Mouse (Mus musculus) intestine, embryonic 14.5 days (tissue): ENCODE measurements around the gene Stpg3. TPM values are rescaled to one million over a fixed set of nuclear protein-coding genes. Genes with fewer than 3 reads are reported as not detected.
"Not testable (repeated sequence)": the region's sequence is repeated elsewhere in the genome, so short reads cannot be mapped to it uniquely, and the experiment has no call there.

Source experiments
- ATAC-seq: fragments of 200-750 bp; cut with Nextera tagmentation; replicated peaks from 2 replicates; pipeline ENCODE4 v1.8.0; 2017; ENCODE audit warnings: low read depth, moderate number of reproducible peaks, moderate TSS enrichment, moderate library complexity; ENCODE audit not compliant: low FRiP score, low TSS enrichment
- DNase-seq: peaks from one replicate; pipeline ENCODE4 v3.0.0-alpha.2; 2018; ENCODE audit warnings: low spot score
- H3K27ac ChIP-seq: fragments of 300-500 bp; sonication (generic); 2 replicates; pipeline ENCODE4 v1.5.1; 2014; ENCODE audit warnings: low read depth, mild to moderate bottlenecking, control low read depth
- H3K27me3 ChIP-seq: fragments of 300-500 bp; sonication (generic); replicated peaks from 2 replicates; pipeline ENCODE4 v1.6.1; 2014; ENCODE audit warnings: low read length, control low read depth; ENCODE audit not compliant: control insufficient read depth, insufficient read depth
- H3K36me3 ChIP-seq: fragments of 300-500 bp; sonication (generic); 2 replicates; pipeline ENCODE4 v1.6.1; 2014; ENCODE audit warnings: low read length, control low read depth; ENCODE audit not compliant: control insufficient read depth, insufficient read depth
- H3K4me1 ChIP-seq: fragments of 300-500 bp; sonication (generic); replicated peaks from 2 replicates; pipeline ENCODE4 v1.6.1; 2014; ENCODE audit warnings: low read length, control low read depth, mixed read lengths; ENCODE audit not compliant: control insufficient read depth, insufficient read depth
- H3K4me2 ChIP-seq: fragments of 300-500 bp; sonication (generic); 2 replicates; pipeline ENCODE4 v1.6.1; 2014; ENCODE audit warnings: low read length
- H3K4me3 ChIP-seq: fragments of 300-500 bp; sonication (generic); 2 replicates; pipeline ENCODE4 v1.5.1; 2014; ENCODE audit warnings: low read depth, low read length, control low read depth, mixed read lengths
- H3K9ac ChIP-seq: fragments of 300-500 bp; sonication (generic); 2 replicates; pipeline ENCODE4 v1.6.1; 2014; ENCODE audit warnings: mild to moderate bottlenecking, low read length
- H3K9me3 ChIP-seq: fragments of 300-500 bp; sonication (generic); 2 replicates; pipeline ENCODE4 v1.6.1; 2016; ENCODE audit warnings: low read length, control low read depth; ENCODE audit not compliant: control insufficient read depth
- WGBS: fragments of 180-500 bp; shearing (Covaris S2); extraction: QIAGEN DNeasy Blood & Tissue Kit; methylation state at CpG from one replicate; pipeline ENCODE4 v1.1.7; 2014; 5-methylcytosine and 5-hydroxymethylcytosine counted together
- polyA plus RNA-seq: library from polyadenylated mRNA; unstranded; fragments of >200 nt; fragmentation: Nextera tagmentation; extraction: Ambion mirVana; gene quantifications from 2 replicates; pipeline ENCODE4 v1.2.1, GENCODE M21; 2014

Stpg3 gene
- polyA plus RNA-seq, result 0.18 TPM in 1 of 2 replicates, not detected in the other

DNA sequence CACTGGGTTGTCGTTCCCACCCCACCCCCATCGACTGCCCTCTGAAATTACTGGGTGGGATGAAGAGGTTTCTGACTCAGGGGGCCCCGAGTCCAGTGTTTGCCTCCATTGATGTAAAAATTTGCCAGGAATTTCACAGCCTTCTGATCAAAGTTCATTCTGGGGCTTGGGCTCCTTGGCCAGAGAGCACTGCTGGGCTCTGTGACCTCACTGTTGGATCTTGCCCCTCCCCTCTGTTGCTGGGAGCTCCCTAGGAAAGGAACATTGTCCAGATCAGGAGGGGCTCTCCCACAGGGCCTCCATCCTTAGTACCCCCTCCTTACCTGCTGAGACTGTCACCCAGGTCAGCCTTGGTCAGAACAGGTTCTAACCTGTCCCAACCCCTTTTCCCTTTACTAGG, at the start of gene Stpg3:
TSS of gene Stpg3 (minus strand) at position 194 of the 400 bp plus-strand sequence.
- no peaks in the 10 kb centered on the region for H3K9me3 ChIP-seq
- no peak within 1 kb of the TSS for H3K9ac ChIP-seq
- no peak within 1 kb of the TSS for H3K27ac ChIP-seq
- WGBS, result 61% methylated on average over 3 of the region's 3 CpGs
- 0 out of 2 replicates have a peak, but pooled peaks cover 4% of the 10 kb centered on the region for H3K27me3 ChIP-seq
- no peak within 1 kb of the TSS for H3K4me2 ChIP-seq
- H3K4me1 ChIP-seq, result peaks cover 15% of the 10 kb centered on the region
- no peak within 1 kb of the TSS for H3K4me3 ChIP-seq
- ATAC-seq (no peak), DNase-seq (no peak)
- peaks cover 6% of the 10 kb centered on the region; the same call in 1 of the 2 replicates for H3K36me3 ChIP-seq

DNA sequence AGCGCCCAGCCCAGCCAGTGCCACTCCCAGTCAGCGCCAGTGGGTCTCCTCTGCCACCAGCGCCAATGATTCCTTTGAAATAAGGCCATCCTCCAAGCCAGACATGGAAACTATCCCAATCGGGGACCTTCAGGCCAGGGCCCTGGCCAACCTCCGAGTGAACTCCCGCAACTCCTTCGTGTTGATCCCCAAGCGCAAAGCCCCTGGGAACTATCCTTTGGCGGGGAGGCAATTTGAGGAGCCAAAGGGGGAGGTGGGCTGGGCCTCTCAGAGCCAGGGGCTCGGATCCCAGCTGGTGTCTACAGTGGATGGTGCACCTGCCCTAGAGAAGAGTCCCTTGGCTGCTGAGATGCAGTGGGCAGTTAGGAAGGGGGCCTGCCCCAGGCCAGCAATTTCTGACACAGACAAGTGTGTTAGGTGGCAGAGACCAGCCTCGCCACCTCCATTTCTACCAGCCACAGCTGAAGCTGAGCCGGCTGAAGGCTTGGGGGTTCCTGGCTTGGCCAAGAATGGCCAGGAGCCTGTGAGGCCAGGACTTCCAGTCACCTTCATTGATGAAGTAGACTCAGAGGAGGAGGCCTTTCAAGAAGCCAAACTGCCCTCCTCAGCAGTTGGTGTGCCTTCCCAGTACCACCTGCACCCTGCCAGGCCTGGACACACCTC, 49.3 kb upstream of the Stpg3 start:
- DNase-seq (no peak), ATAC-seq (no peak)
- WGBS, result 22% methylated on average over 12 of the region's 12 CpGs
- H3K4me1 ChIP-seq, result peaks cover 20% of the 10 kb centered on the region
- peaks cover 10% of the 10 kb centered on the region; the same call in 1 of the 2 replicates for H3K27me3 ChIP-seq
- H3K36me3 ChIP-seq, result peaks cover 5% of the 10 kb centered on the region; the same call in 1 of the 2 replicates
- H3K4me3 ChIP-seq, result peak overlapping the region; percentile 83
- H3K27ac ChIP-seq, result no peak overlapping the region
- peak overlapping the region; percentile 76 for H3K4me2 ChIP-seq
- H3K9ac ChIP-seq, result peak overlapping the region; percentile 46
- H3K9me3 ChIP-seq, result no peaks in the 10 kb centered on the region

DNA sequence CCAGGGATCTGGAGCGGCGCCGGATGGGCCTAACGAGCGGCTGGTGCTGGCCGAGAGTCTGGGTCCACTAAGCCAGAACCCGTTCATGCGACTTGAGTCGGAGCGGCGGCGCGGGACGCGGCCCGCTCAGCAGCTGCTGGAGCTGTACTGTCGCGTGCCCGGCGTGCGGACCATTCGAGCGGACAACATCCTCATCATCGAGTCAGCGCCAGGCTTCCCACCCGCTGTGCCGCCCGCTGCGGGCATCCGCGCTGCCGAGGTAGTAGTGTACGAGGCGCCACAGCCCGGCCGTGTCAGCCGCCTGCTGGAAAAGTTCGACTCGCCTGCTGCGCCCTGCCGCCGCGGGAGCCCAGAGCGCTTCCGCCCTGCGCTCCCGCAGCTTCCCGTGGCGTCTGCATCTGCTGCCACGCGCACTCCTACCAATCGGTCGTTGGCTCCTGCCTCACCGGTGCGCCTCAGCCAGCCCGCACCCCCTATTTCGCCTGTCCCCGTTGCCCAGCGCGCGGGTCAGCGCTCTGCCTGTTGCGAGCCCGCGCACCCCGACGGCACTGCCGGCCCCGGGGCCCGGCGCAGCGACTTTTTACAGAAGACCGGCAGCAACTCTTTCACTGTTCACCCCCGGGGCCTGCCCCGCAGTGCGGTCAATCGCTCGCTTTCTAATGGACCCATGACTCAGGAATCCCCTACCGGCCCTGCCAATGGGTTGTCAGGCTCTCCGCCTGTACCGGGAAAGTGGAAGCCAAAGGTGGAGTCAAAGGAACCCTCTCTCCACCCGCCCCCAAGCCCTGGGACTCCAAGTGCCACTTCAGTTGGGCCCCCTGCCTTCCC, 48.6 kb upstream of the Stpg3 start:
- peaks cover 10% of the 10 kb centered on the region; the same call in 1 of the 2 replicates for H3K27me3 ChIP-seq
- peak overlapping the region; percentile 46 for H3K9ac ChIP-seq
- no peaks in the 10 kb centered on the region for H3K9me3 ChIP-seq
- WGBS, result under 1% methylated on average over 76 of the region's 82 CpGs
- no peak overlapping the region for H3K27ac ChIP-seq
- ATAC-seq (0 out of 2 replicates have a peak, but pooled peaks have one; percentile 5), DNase-seq (no peak)
- H3K36me3 ChIP-seq, result no peaks in the 10 kb centered on the region
- peak overlapping the region; percentile 83 for H3K4me3 ChIP-seq
- H3K4me2 ChIP-seq, result peak overlapping the region; percentile 76
- peaks cover 20% of the 10 kb centered on the region for H3K4me1 ChIP-seq

DNA sequence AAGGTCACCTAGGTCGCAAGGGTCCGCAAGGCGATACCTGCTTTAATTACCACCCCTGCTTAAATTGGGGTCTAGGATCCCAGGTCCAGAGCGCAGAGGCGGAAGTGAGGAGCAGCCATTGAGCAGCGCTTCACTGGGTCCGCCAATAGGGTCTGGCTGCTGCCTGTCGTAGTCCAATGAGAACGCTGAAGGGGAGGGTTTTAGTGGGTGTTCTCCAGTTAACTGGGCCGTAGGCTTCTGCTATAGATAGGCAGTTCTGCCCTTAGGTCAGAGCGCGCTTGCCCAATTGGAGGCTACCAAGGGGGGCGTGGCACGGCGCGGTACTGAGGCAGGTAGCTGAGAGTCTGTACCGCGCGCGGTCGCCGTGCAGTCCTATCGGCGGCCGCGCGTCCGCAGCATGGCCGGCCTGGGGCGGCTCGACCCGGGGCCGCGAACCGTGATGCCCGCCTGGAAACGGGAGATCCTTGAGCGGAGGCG, 47.9 kb upstream of the Stpg3 start, which contains the start of gene Tprn:
TSS of gene Tprn (plus strand) at position 328 of the 477 bp plus-strand sequence.
- Histone ChIP-seq H3K4me2 (peak within 1 kb of the TSS; percentile 76), H3K4me1 (peaks cover 20% of the 10 kb centered on the region), H3K36me3 (no peaks in the 10 kb centered on the region), H3K4me3 (peak within 1 kb of the TSS; percentile 83), H3K9me3 (no peaks in the 10 kb centered on the region), H3K27me3 (peaks cover 10% of the 10 kb centered on the region; the same call in 1 of the 2 replicates), H3K9ac (peak within 1 kb of the TSS; percentile 46), H3K27ac (0 out of 2 replicates have a peak within 1 kb of the TSS, but pooled peaks have one; percentile 9)
- DNase-seq (peak; percentile 88), ATAC-seq (peak; percentile 98)
- under 1% methylated on average over 39 of the region's 39 CpGs for WGBS

DNA sequence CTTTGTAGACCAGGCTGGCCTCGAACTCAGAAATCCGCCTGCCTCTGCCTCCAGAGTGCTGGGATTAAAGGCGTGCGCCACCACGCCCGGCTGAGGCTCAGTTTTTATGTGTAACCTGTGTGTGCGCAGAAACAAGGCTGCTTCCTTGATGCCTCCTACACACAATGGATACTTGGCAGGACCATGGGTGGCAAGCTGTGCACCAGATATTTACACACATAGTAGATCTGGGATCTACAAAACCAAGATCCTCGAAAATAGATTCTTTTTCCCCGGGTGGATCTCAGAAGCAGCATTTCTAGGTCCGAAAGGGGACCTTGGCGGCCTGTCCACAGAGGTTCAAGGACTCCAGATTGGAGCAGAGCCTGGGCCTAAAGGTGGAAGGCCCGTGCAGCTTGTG, 47.4 kb upstream of the Stpg3 start:
- H3K27me3 ChIP-seq, result peaks cover 10% of the 10 kb centered on the region; the same call in 1 of the 2 replicates
- 0 out of 2 replicates have a peak overlapping the region, but pooled peaks have one; percentile 9 for H3K27ac ChIP-seq
- no peak overlapping the region for H3K9ac ChIP-seq
- DNase-seq, result no peak
- no peak for ATAC-seq
- H3K9me3 ChIP-seq, result no peaks in the 10 kb centered on the region
- H3K4me3 ChIP-seq, result peak overlapping the region; percentile 83
- peak overlapping the region; percentile 76 for H3K4me2 ChIP-seq
- WGBS, result 48% methylated on average over 12 of the region's 12 CpGs
- H3K36me3 ChIP-seq, result no peaks in the 10 kb centered on the region
- H3K4me1 ChIP-seq, result peaks cover 19% of the 10 kb centered on the region

DNA sequence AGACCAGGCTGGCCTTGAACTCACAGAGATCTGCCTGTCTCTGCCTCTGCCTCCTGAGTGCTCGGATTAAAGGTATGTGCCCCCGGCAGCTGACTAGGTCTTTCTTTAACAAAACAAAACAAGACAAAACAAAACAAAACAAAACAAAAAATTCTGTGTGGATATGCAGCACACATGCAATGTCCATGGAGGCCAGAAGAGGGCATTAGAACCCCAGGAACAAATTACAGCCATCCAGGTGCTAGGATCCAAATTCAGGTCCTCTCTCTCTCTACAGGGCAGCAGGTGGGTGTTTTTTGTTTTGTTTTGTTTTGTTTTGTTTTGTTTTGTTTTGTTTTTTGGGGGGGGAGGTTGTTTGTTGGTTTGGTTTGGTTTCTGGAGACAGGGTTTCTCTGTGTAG, 44.5 kb upstream of the Stpg3 start:
- ATAC-seq (no peak), DNase-seq (no peak)
- H3K4me3 ChIP-seq, result no peak overlapping the region
- no peak overlapping the region for H3K4me2 ChIP-seq
- H3K36me3 ChIP-seq, result no peaks in the 10 kb centered on the region
- WGBS, result 69% methylated on average over 2 of the region's 2 CpGs
- H3K9me3 ChIP-seq, result no peaks in the 10 kb centered on the region
- no peak overlapping the region for H3K9ac ChIP-seq
- peaks cover 5% of the 10 kb centered on the region; the same call in 1 of the 2 replicates for H3K27me3 ChIP-seq
- no peak overlapping the region for H3K27ac ChIP-seq
- H3K4me1 ChIP-seq, result peaks cover 16% of the 10 kb centered on the region

DNA sequence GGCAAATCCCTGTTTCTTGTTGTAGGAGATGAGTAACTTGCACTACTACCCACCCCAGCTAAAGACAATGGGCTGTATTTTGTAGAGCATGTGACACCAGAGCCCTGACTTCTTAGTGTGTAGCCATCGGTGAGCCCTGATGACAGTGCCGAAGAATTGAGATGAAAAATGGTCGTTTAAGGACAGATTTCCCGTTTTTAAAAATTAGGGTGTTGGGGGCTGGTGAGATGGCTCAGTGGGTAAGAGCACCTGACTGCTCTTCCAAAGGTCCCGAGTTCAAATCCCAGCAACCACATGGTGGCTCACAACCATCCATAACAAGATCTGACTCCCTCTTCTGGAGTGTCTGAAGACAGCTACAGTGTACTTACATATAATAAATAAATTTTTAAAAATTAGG, 42.8 kb upstream of the Stpg3 start:
- H3K9me3 ChIP-seq, H3K4me2 ChIP-seq, ATAC-seq, DNase-seq, H3K27me3 ChIP-seq, H3K4me3 ChIP-seq, H3K36me3 ChIP-seq, H3K27ac ChIP-seq, H3K9ac ChIP-seq: not testable (repeated sequence)
- H3K4me1 ChIP-seq, result peaks cover 11% of the 10 kb centered on the region
- WGBS, result 86% methylated on average over 5 of the region's 5 CpGs

DNA sequence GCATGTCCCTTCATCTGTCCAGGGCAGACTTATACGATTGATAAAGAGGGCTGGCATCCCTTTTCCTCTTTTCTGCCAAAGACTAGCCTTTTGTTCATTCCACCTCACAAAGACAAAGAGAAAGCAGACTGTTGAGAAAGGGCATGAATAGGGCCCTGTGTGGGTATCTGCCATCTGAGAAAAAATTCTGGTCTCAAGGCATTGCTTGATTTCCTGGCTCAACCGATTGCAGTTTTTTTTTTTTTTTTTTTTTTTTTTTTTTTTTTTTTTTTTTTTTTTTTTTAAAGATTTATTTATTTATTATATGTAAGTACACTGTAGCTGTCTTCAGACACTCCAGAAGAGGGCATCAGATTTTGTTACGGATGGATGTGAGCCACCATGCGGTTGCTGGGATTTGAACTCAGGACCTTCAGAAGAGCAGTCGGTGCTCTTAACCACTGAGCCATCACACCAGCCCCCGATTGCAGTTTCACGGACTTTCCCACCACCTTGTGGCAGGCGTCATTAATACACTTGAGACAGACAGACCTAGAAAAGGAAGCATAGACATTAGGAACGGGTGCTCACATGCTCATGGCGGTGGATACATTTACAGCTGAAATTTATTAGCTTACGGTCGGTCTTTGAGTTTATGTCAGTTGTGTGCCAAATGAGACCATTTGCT, 42.1 kb upstream of the Stpg3 start:
- not testable (repeated sequence) for H3K36me3 ChIP-seq, ATAC-seq, DNase-seq, H3K9me3 ChIP-seq, H3K27me3 ChIP-seq, H3K27ac ChIP-seq
- Histone ChIP-seq H3K9ac (peak overlapping the region; percentile 81; the same call in 1 of the 2 replicates), H3K4me2 (peak overlapping the region; percentile 82), H3K4me1 (peaks cover 11% of the 10 kb centered on the region), H3K4me3 (peak overlapping the region; percentile 81)
- 60% methylated on average over 10 of the region's 12 CpGs for WGBS
